Mouse (Mus musculus) embryonic facial prominence, embryonic 10.5 days (tissue): ENCODE results near the gene Acvr2b. TPM values are rescaled to one million over a fixed set of nuclear protein-coding genes. Genes with fewer than 3 reads are reported as not detected.

ENCODE experiments used
- DNase-seq: peaks from one replicate; pipeline ENCODE4 v3.0.0-alpha.2; 2017; ENCODE audit warnings: low spot score
- H3K27ac ChIP-seq: fragments of 300-500 bp; sonication (generic); replicated peaks from 2 replicates; pipeline ENCODE4 v1.5.1; 2016; ENCODE audit warnings: mild to moderate bottlenecking
- H3K27me3 ChIP-seq: fragments of 300-500 bp; sonication (generic); replicated peaks from 2 replicates; pipeline ENCODE4 v1.6.1; 2016; ENCODE audit warnings: low read depth, mild to moderate bottlenecking; ENCODE audit not compliant: poor library complexity, severe bottlenecking
- H3K36me3 ChIP-seq: fragments of 300-500 bp; sonication (generic); replicated peaks from 2 replicates; pipeline ENCODE4 v1.6.1; 2016; ENCODE audit warnings: mild to moderate bottlenecking, moderate library complexity
- H3K4me1 ChIP-seq: fragments of 300-500 bp; sonication (generic); 2 replicates; pipeline ENCODE4 v1.6.1; 2016
- H3K4me3 ChIP-seq: fragments of 300-500 bp; sonication (generic); 2 replicates; pipeline ENCODE4 v1.5.1; 2016; ENCODE audit warnings: mild to moderate bottlenecking, moderate library complexity
- H3K9me3 ChIP-seq: fragments of 300-500 bp; sonication (generic); 2 replicates; pipeline ENCODE4 v1.6.1; 2016; ENCODE audit warnings: mild to moderate bottlenecking
- WGBS: fragments of 180-500 bp; shearing (Covaris S2); methylation state at CpG from one replicate; pipeline ENCODE4 v1.1.7; 2016; 5-methylcytosine and 5-hydroxymethylcytosine counted together
- polyA plus RNA-seq: library from polyadenylated mRNA; unstranded; fragments of >200 nt; fragmentation: Nextera tagmentation; extraction: Ambion mirVana; gene quantifications from 2 replicates; pipeline ENCODE4 v1.2.1, GENCODE M21; 2016

Gene Acvr2b
- polyA plus RNA-seq, 1 experiment from 2014 or later: 78.6 TPM

- Histone ChIP-seq H3K4me1 (peaks cover 18% of the 10 kb centered on the region), H3K9me3 (no peaks in the 10 kb centered on the region), H3K27ac (no peak overlapping the region), H3K27me3 (no peaks in the 10 kb centered on the region), H3K4me3 (no peak overlapping the region), H3K36me3 (peaks cover 63% of the 10 kb centered on the region)
- no peak for DNase-seq
- WGBS: 86% methylated on average over 4 of the region's 4 CpGs
Observed at GRCm38 (mm10) chr9:119378231-119378630, 23.7 kb upstream of the Acvr2b start.

GRCm38 (mm10) chr9:119382603-119383002 is 19.3 kb upstream of the Acvr2b start:
- H3K4me1 ChIP-seq: peaks cover 3% of the 10 kb centered on the region; the same call in 1 of the 2 replicates
- WGBS: 65% methylated on average over 6 of the region's 6 CpGs
- DNase-seq: no peak
- H3K27me3 ChIP-seq: no peaks in the 10 kb centered on the region
- peaks cover 73% of the 10 kb centered on the region for H3K36me3 ChIP-seq
- no peak overlapping the region for H3K27ac ChIP-seq
- H3K9me3 ChIP-seq: no peaks in the 10 kb centered on the region
- H3K4me3 ChIP-seq: no peak overlapping the region

GRCm38 (mm10) chr9:119388956-119389355 is 13.0 kb upstream of the Acvr2b start:
- DNase-seq: peak; percentile 55
- Histone ChIP-seq H3K9me3 (no peaks in the 10 kb centered on the region), H3K4me3 (no peak overlapping the region), H3K4me1 (no peaks in the 10 kb centered on the region), H3K27me3 (no peaks in the 10 kb centered on the region), H3K36me3 (peaks cover 44% of the 10 kb centered on the region), H3K27ac (no peak overlapping the region)
- WGBS: 56% methylated on average over 5 of the region's 5 CpGs

GRCm38 (mm10) chr9:119390214-119390613 is 11.7 kb upstream of the Acvr2b start:
- no peak for DNase-seq
- Histone ChIP-seq H3K9me3 (no peaks in the 10 kb centered on the region), H3K27ac (no peak overlapping the region), H3K36me3 (peaks cover 34% of the 10 kb centered on the region), H3K4me3 (no peak overlapping the region), H3K27me3 (no peaks in the 10 kb centered on the region), H3K4me1 (no peaks in the 10 kb centered on the region)
- 89% methylated on average over 2 of the region's 2 CpGs for WGBS

GRCm38 (mm10) chr9:119394808-119395207 is 7.1 kb upstream of the Acvr2b start:
- H3K27ac ChIP-seq: no peak overlapping the region
- H3K27me3 ChIP-seq: no peaks in the 10 kb centered on the region
- H3K9me3 ChIP-seq: no peaks in the 10 kb centered on the region
- DNase-seq: no peak
- no peak overlapping the region for H3K4me3 ChIP-seq
- 84% methylated on average over 1 of the region's 1 CpGs for WGBS
- peaks cover 14% of the 10 kb centered on the region for H3K36me3 ChIP-seq
- 0 out of 2 replicates have a peak, but pooled peaks cover 2% of the 10 kb centered on the region for H3K4me1 ChIP-seq

- DNase-seq: no peak
- H3K27me3 ChIP-seq: no peaks in the 10 kb centered on the region
- peaks cover 35% of the 10 kb centered on the region for H3K4me1 ChIP-seq
- peaks cover 19% of the 10 kb centered on the region for H3K36me3 ChIP-seq
- H3K9me3 ChIP-seq: no peaks in the 10 kb centered on the region
- WGBS: 9% methylated on average over 7 of the region's 7 CpGs
- peak overlapping the region; percentile 91 for H3K4me3 ChIP-seq
- H3K27ac ChIP-seq: peak overlapping the region; percentile 100
Observed at GRCm38 (mm10) chr9:119401351-119401750, 567 bp upstream of the Acvr2b start.

- Histone ChIP-seq H3K27me3 (no peaks in the 10 kb centered on the region), H3K4me3 (peak overlapping the region; percentile 91), H3K27ac (peak overlapping the region; percentile 100), H3K4me1 (peaks cover 40% of the 10 kb centered on the region), H3K9me3 (no peaks in the 10 kb centered on the region), H3K36me3 (peaks cover 30% of the 10 kb centered on the region)
- under 1% methylated on average over 127 of the region's 127 CpGs for WGBS
- peak; percentile 73 for DNase-seq
Observed at GRCm38 (mm10) chr9:119402253-119403235, 626 bp downstream of the Acvr2b start.

GRCm38 (mm10) chr9:119403236-119403641 is 1.3 kb downstream of the Acvr2b start:
- peaks cover 37% of the 10 kb centered on the region for H3K36me3 ChIP-seq
- H3K27me3 ChIP-seq: no peaks in the 10 kb centered on the region
- peak overlapping the region; percentile 100 for H3K27ac ChIP-seq
- no peaks in the 10 kb centered on the region for H3K9me3 ChIP-seq
- under 1% methylated on average over 26 of the region's 26 CpGs for WGBS
- DNase-seq: peak; percentile 86
- peak overlapping the region; percentile 91 for H3K4me3 ChIP-seq
- H3K4me1 ChIP-seq: peaks cover 47% of the 10 kb centered on the region

- Histone ChIP-seq H3K36me3 (peaks cover 46% of the 10 kb centered on the region), H3K4me3 (peak overlapping the region; percentile 91), H3K27me3 (no peaks in the 10 kb centered on the region), H3K27ac (no peak overlapping the region; the same call in 1 of the 2 replicates), H3K4me1 (peaks cover 55% of the 10 kb centered on the region), H3K9me3 (no peaks in the 10 kb centered on the region)
- WGBS: 65% methylated on average over 5 of the region's 5 CpGs
- no peak for DNase-seq
Observed at GRCm38 (mm10) chr9:119404090-119404489, 2.2 kb downstream of the Acvr2b start.

- DNase-seq: no peak
- Histone ChIP-seq H3K4me3 (peak overlapping the region; percentile 16; the same call in 1 of the 2 replicates), H3K4me1 (peaks cover 59% of the 10 kb centered on the region), H3K27me3 (no peaks in the 10 kb centered on the region), H3K36me3 (peaks cover 82% of the 10 kb centered on the region), H3K9me3 (peaks cover 12% of the 10 kb centered on the region; the same call in 1 of the 2 replicates), H3K27ac (peak overlapping the region; percentile 10; the same call in 1 of the 2 replicates)
- WGBS: 76% methylated on average over 15 of the region's 15 CpGs
Observed at GRCm38 (mm10) chr9:119407884-119408283, 6.0 kb downstream of the Acvr2b start.

GRCm38 (mm10) chr9:119408898-119409664 is 7.2 kb downstream of the Acvr2b start:
- Histone ChIP-seq H3K36me3 (peaks cover 92% of the 10 kb centered on the region), H3K27ac (no peak overlapping the region; the same call in 1 of the 2 replicates), H3K27me3 (no peaks in the 10 kb centered on the region), H3K4me1 (peaks cover 50% of the 10 kb centered on the region), H3K4me3 (no peak overlapping the region), H3K9me3 (peaks cover 16% of the 10 kb centered on the region; the same call in 1 of the 2 replicates)
- 81% methylated on average over 11 of the region's 11 CpGs for WGBS
- DNase-seq: no peak

- H3K4me3 ChIP-seq: no peak overlapping the region
- H3K27ac ChIP-seq: no peak overlapping the region
- H3K36me3 ChIP-seq: peaks cover 90% of the 10 kb centered on the region
- no peak for DNase-seq
- H3K27me3 ChIP-seq: no peaks in the 10 kb centered on the region
- 48% methylated on average over 5 of the region's 5 CpGs for WGBS
- peaks cover 16% of the 10 kb centered on the region; the same call in 1 of the 2 replicates for H3K9me3 ChIP-seq
- H3K4me1 ChIP-seq: peaks cover 42% of the 10 kb centered on the region
Observed at GRCm38 (mm10) chr9:119409864-119410263, 7.9 kb downstream of the Acvr2b start.
